Mouse (Mus musculus) c-Kit-positive CD71-negative TER-119-negative erythroid progenitor cells, embryonic 14.5 days (primary cell): ENCODE data around the gene Gm42906.

Experiments
- DNase-seq: peaks from one replicate; pipeline ENCODE4 v3.0.0-alpha.2; 2013; ENCODE audit warnings: low read depth

Gm42906 gene

GRCm38 (mm10) chr5:151145807-151146206 lies 282.2 kb downstream of the Gm42906 start:
- DNase-seq: no peak

GRCm38 (mm10) chr5:151143955-151144354 lies 284.0 kb downstream of the Gm42906 start:
- DNase-seq: no peak

- no peak for DNase-seq
Observed at GRCm38 (mm10) chr5:151142671-151143601, 285.0 kb downstream of the Gm42906 start.

GRCm38 (mm10) chr5:151142241-151142640 lies 285.7 kb downstream of the Gm42906 start:
- no peak for DNase-seq

GRCm38 (mm10) chr5:151137901-151138300 lies 290.1 kb downstream of the Gm42906 start:
- DNase-seq: no peak

- DNase-seq: no peak
Observed at GRCm38 (mm10) chr5:151137311-151137710, 290.7 kb downstream of the Gm42906 start.

- DNase-seq: no peak
Observed at GRCm38 (mm10) chr5:151135965-151136364, 292.0 kb downstream of the Gm42906 start.

- DNase-seq: no peak
Observed at GRCm38 (mm10) chr5:151135078-151135826, 292.7 kb downstream of the Gm42906 start.

- no peak for DNase-seq
Observed at GRCm38 (mm10) chr5:151134202-151134601, 293.8 kb downstream of the Gm42906 start.

GRCm38 (mm10) chr5:151133744-151134143 lies 294.2 kb downstream of the Gm42906 start:
- DNase-seq: no peak

- no peak for DNase-seq
Observed at GRCm38 (mm10) chr5:151129762-151130161, 298.2 kb downstream of the Gm42906 start.

- DNase-seq: no peak
Observed at GRCm38 (mm10) chr5:151127298-151127717, 300.7 kb downstream of the Gm42906 start.

GRCm38 (mm10) chr5:151126608-151127005 lies 301.4 kb downstream of the Gm42906 start:
- DNase-seq: no peak

- DNase-seq: no peak
Observed at GRCm38 (mm10) chr5:151125985-151126607, 301.9 kb downstream of the Gm42906 start.

GRCm38 (mm10) chr5:151117846-151118245 lies 310.1 kb downstream of the Gm42906 start:
- DNase-seq: no peak

GRCm38 (mm10) chr5:151116192-151116887 lies 311.6 kb downstream of the Gm42906 start:
- no peak for DNase-seq

- no peak for DNase-seq
Observed at GRCm38 (mm10) chr5:151112743-151113142, 315.2 kb downstream of the Gm42906 start.

- DNase-seq: no peak
Observed at GRCm38 (mm10) chr5:151111080-151111871, 316.7 kb downstream of the Gm42906 start.

GRCm38 (mm10) chr5:151110461-151110908 lies 317.5 kb downstream of the Gm42906 start:
- no peak for DNase-seq

- DNase-seq: no peak
Observed at GRCm38 (mm10) chr5:151109822-151110221, 318.1 kb downstream of the Gm42906 start.

GRCm38 (mm10) chr5:151108955-151109354 lies 319.0 kb downstream of the Gm42906 start:
- no peak for DNase-seq
